Mouse (Mus musculus): Measurements from ENCODE around the gene Fbrsl1. TPM values are rescaled to one million over a fixed set of nuclear protein-coding genes. Genes with fewer than 3 reads are reported as not detected.
A peak's percentile ranks its signal among the peaks of the same experiment; 100 is the strongest.

Fbrsl1 gene
- polyA plus RNA-seq, 1 experiment from 2014 or later = 14.9 TPM

- no peak overlapping the region for H3K27ac ChIP-seq (ENCODE audit: low read depth, low read length)
- ATAC-seq (ENCODE audit: low FRiP score) (no peak), DNase-seq (ENCODE audit: low spot score, missing footprints) (no peak)
- H3K4me1 ChIP-seq (ENCODE audit: control insufficient read depth, insufficient read depth, low read length) = peaks cover 17% of the 10 kb centered on the region
- H3K36me3 ChIP-seq (ENCODE audit: control insufficient read depth, insufficient read depth, low read length) = no peaks in the 10 kb centered on the region
- no peak overlapping the region for H3K4me3 ChIP-seq (ENCODE audit: low read depth, low read length)
- H3K27me3 ChIP-seq (ENCODE audit: control insufficient read depth, insufficient read depth, low read length) = no peaks in the 10 kb centered on the region; the same call in 1 of the 2 replicates
- H3K9ac ChIP-seq (ENCODE audit: low read length) = no peak overlapping the region
- 91% methylated on average over 6 of the region's 6 CpGs for WGBS
- no peak overlapping the region for H3K4me2 ChIP-seq
- H3K9me3 ChIP-seq (ENCODE audit: control insufficient read depth, low read length) = no peaks in the 10 kb centered on the region
These were observed 26.9 kb downstream of the Fbrsl1 start for GRCm38 (mm10) chr5:110421393-110421792.

DNA sequence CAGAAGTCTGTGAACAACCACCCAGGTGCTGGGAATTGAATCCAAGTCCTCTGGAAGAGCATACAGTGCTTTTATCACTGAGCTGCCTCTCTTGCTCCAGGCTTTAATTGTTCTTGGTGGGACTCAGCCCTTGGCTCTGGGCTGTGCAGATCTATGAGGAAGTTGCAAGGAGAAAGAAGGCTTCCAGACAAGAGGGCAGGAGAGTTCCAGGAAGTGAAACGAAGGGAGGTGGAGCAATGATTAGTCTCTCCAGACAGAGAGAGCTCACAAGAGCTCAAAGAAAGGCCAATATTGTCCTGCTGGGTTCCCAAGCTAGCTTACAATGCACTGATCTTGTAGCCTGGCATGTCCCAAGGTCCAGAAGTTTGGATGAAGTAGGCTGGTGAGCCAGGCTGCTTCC lies 27.4 kb downstream of the Fbrsl1 start:
- Histone ChIP-seq H3K4me2 (no peak overlapping the region), H3K4me1 (ENCODE audit: control insufficient read depth, insufficient read depth, low read length) (peaks cover 21% of the 10 kb centered on the region), H3K4me3 (ENCODE audit: low read depth, low read length) (no peak overlapping the region), H3K27me3 (ENCODE audit: control insufficient read depth, insufficient read depth, low read length) (no peaks in the 10 kb centered on the region; the same call in 1 of the 2 replicates), H3K36me3 (ENCODE audit: control insufficient read depth, insufficient read depth, low read length) (no peaks in the 10 kb centered on the region), H3K9ac (ENCODE audit: low read length) (no peak overlapping the region), H3K9me3 (ENCODE audit: control insufficient read depth, low read length) (no peaks in the 10 kb centered on the region), H3K27ac (ENCODE audit: low read depth, low read length) (no peak overlapping the region)
- WGBS = 78% methylated on average over 1 of the region's 1 CpGs
- DNase-seq (ENCODE audit: low spot score, missing footprints) = peak; percentile 26
- ATAC-seq (ENCODE audit: low FRiP score) = no peak

DNA sequence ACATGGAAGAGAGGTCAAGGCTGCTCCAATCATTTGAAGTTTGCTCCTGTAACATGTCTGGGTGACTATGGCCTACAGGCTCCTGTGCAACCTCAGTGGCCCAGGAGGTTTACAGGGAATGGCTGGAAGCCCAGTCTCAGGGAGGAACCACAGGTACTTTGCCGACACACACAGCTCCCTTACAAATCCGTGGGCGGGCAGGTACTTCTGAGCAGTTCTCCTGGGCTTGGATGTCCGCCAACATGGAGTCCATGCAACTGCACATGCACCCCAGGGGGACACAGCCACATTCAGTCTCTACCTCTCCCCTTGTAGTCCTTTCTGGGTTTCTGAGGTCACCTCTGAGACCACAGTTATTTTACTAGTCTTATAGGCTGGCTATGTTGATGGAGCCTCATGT lies 28.1 kb downstream of the Fbrsl1 start:
- Histone ChIP-seq H3K36me3 (ENCODE audit: control insufficient read depth, insufficient read depth, low read length) (no peaks in the 10 kb centered on the region; the same call in 1 of the 2 replicates), H3K4me3 (ENCODE audit: low read depth, low read length) (no peak overlapping the region), H3K4me2 (no peak overlapping the region), H3K27ac (ENCODE audit: low read depth, low read length) (no peak overlapping the region), H3K9ac (ENCODE audit: low read length) (no peak overlapping the region), H3K4me1 (ENCODE audit: control insufficient read depth, insufficient read depth, low read length) (peaks cover 29% of the 10 kb centered on the region), H3K27me3 (ENCODE audit: control insufficient read depth, insufficient read depth, low read length) (no peaks in the 10 kb centered on the region; the same call in 1 of the 2 replicates), H3K9me3 (ENCODE audit: control insufficient read depth, low read length) (no peaks in the 10 kb centered on the region)
- DNase-seq (ENCODE audit: low spot score, missing footprints) (peak; percentile 21), ATAC-seq (ENCODE audit: low FRiP score) (no peak)
- WGBS = 95% methylated on average over 4 of the region's 4 CpGs

DNA sequence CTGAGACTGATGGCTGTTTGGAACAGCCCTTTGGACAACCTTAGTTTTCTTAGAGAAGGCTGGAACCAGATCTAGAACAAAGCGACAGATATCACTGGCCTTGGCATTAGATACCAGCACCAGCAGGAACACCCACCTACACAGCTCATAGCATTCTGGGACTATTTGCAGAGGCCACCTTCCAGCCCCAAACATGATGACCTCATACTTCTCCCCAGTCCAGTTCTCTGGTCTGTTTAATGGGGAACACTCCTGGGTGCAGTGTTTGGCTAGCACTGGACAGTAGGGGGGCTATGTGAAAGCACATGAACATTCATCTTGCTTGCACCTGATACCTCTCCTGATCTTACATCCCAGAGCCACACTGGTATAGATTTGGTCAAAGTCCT lies 29.8 kb downstream of the Fbrsl1 start:
- Histone ChIP-seq H3K4me2 (no peak overlapping the region), H3K36me3 (ENCODE audit: control insufficient read depth, insufficient read depth, low read length) (no peaks in the 10 kb centered on the region; the same call in 1 of the 2 replicates), H3K9me3 (ENCODE audit: control insufficient read depth, low read length) (no peaks in the 10 kb centered on the region), H3K4me1 (ENCODE audit: control insufficient read depth, insufficient read depth, low read length) (peaks cover 32% of the 10 kb centered on the region), H3K4me3 (ENCODE audit: low read depth, low read length) (no peak overlapping the region), H3K27ac (ENCODE audit: low read depth, low read length) (no peak overlapping the region), H3K27me3 (ENCODE audit: control insufficient read depth, insufficient read depth, low read length) (no peaks in the 10 kb centered on the region; the same call in 1 of the 2 replicates), H3K9ac (ENCODE audit: low read length) (no peak overlapping the region)
- WGBS = 96% methylated on average over 1 of the region's 1 CpGs
- ATAC-seq (ENCODE audit: low FRiP score) = no peak
- DNase-seq (ENCODE audit: low spot score, missing footprints) = peak; percentile 14

DNA sequence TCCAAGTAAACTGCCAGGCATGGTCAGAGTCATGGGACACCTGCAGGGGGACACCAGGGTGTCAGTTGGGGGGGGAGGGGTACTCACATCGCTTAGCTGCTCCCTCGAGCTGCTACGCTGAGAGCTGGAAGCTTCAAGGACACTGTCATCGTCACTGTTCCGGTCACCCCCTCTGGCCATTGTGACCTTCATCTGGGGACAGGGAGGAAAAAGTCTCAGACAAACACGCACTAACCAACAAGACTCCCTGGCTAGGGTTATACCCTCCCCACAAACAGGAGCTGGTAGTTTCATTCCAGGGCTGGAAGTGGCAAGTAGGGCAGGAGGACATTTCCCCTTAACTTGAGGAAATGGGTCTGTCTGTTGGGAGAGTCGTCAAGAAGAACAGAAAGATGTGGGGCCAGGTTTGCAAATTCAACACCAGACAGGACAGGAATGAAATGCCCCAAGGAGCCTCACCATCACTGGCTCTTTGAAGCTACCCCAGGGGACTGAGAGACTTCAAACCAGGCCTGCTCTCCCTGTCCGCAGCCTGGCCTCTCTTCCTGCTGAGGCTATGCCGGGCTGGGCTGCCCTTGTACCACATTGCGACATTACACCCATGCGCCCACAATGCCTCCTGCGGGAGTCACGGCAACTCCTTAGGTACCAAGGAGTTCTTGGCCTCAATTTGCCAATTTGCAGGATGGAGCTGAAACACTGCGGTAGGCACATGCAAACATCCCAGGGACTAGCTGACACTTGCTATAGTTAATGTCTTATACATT lies 30.4 kb downstream of the Fbrsl1 start:
- DNase-seq (ENCODE audit: low spot score, missing footprints) (peak; percentile 79), ATAC-seq (ENCODE audit: low FRiP score) (no peak)
- peaks cover 34% of the 10 kb centered on the region for H3K4me1 ChIP-seq (ENCODE audit: control insufficient read depth, insufficient read depth, low read length)

DNA sequence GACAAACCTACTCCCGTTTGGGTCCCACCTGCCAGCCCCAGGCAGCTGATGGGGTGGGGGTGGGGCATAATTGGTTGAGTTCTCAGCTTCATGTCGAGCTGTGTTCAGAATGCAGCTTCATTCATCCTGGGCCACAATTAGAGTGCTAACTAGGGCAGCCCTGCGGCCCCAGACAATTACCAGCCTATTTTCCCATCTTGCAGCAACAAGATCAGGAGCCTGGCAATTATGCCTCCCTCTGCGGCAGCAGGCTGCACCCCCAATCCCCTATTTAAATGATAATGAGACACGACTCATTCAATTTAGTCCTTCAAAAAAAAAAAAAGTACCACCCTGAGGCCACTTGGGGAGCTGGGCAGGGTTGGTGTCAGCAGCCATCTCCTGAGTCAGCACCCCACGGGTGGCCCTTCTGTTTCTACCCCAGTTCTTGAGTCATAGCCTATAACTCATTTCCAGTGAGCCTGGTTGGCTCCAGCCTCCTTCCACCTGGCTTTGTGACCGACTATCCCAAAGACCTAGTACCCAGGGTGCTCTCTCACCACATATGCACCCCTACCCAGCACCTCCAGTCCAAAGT lies 31.4 kb downstream of the Fbrsl1 start:
- H3K27me3 ChIP-seq (ENCODE audit: control insufficient read depth, insufficient read depth, low read length) = no peaks in the 10 kb centered on the region; the same call in 1 of the 2 replicates
- H3K4me3 ChIP-seq (ENCODE audit: low read depth, low read length) = no peak overlapping the region
- peaks cover 34% of the 10 kb centered on the region for H3K4me1 ChIP-seq (ENCODE audit: control insufficient read depth, insufficient read depth, low read length)
- H3K9ac ChIP-seq (ENCODE audit: low read length) = 0 out of 2 replicates have a peak overlapping the region, but pooled peaks have one; percentile 0
- no peaks in the 10 kb centered on the region for H3K9me3 ChIP-seq (ENCODE audit: control insufficient read depth, low read length)
- DNase-seq (ENCODE audit: low spot score, missing footprints) (no peak), ATAC-seq (ENCODE audit: low FRiP score) (peak; percentile 84)
- H3K36me3 ChIP-seq (ENCODE audit: control insufficient read depth, insufficient read depth, low read length) = no peaks in the 10 kb centered on the region; the same call in 1 of the 2 replicates
- 5% methylated on average over 7 of the region's 7 CpGs for WGBS
- H3K4me2 ChIP-seq = peak overlapping the region; percentile 0; the same call in 1 of the 2 replicates
- H3K27ac ChIP-seq (ENCODE audit: low read depth, low read length) = peak overlapping the region; percentile 80

More for the DNA sequence above, 30.4 kb downstream of the Fbrsl1 start:
- no peaks in the 10 kb centered on the region; the same call in 1 of the 2 replicates for H3K27me3 ChIP-seq (ENCODE audit: control insufficient read depth, insufficient read depth, low read length)
- 51% methylated on average over 14 of the region's 14 CpGs for WGBS
- no peak overlapping the region for H3K4me2 ChIP-seq
- no peaks in the 10 kb centered on the region; the same call in 1 of the 2 replicates for H3K36me3 ChIP-seq (ENCODE audit: control insufficient read depth, insufficient read depth, low read length)
- H3K4me3 ChIP-seq (ENCODE audit: low read depth, low read length) = no peak overlapping the region
- no peak overlapping the region for H3K9ac ChIP-seq (ENCODE audit: low read length)
- no peaks in the 10 kb centered on the region for H3K9me3 ChIP-seq (ENCODE audit: control insufficient read depth, low read length)
- 0 out of 2 replicates have a peak overlapping the region, but pooled peaks have one; percentile 80 for H3K27ac ChIP-seq (ENCODE audit: low read depth, low read length)

DNA sequence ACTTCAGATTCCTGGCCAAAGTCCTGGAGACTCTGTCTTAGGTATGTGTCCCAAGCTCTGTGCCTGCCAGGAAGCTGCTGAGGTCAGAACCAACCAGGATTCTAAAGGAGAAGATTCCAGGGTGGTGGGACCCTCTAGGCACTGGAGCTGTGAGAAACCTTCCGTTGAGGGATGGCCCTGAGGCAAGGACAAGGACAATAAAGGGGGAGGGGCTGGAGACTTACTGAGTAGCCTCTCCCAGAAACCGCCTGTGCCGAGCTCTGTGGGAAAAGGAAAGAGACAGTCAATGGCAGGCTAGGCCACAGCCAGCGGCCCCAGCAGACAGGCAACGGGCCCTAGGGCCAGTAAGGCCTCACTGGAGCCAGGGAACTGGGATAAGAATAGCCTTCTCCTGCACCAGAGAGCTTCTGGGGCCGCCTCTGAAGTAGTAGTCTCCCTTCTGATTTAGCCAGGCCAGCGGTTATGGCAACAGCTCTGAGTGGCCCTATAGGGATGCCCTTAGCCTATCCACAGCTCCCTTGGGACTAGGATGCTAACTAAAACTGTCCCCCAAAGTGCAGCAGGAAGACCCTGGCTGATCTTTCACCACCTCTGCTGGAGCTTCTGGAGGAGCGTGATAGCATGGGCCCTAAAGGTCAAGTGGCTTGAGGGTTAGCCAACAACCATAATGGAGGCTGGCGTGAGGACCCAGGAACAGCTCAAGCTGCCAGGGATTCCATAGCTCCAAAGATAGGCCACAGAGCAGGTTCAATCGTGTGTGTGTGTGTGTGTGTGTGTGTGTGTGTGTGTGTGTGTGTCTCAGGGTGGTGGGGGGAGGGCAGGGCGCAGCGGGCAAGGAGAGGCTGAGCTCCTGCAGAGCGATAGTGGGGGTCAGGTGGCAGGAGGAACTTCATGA lies 32.2 kb downstream of the Fbrsl1 start:
- Histone ChIP-seq H3K27me3 (ENCODE audit: control insufficient read depth, insufficient read depth, low read length) (no peaks in the 10 kb centered on the region; the same call in 1 of the 2 replicates), H3K4me1 (ENCODE audit: control insufficient read depth, insufficient read depth, low read length) (peaks cover 34% of the 10 kb centered on the region), H3K4me3 (ENCODE audit: low read depth, low read length) (no peak overlapping the region), H3K27ac (ENCODE audit: low read depth, low read length) (peak overlapping the region; percentile 80), H3K36me3 (ENCODE audit: control insufficient read depth, insufficient read depth, low read length) (no peaks in the 10 kb centered on the region; the same call in 1 of the 2 replicates), H3K9me3 (ENCODE audit: control insufficient read depth, low read length) (no peaks in the 10 kb centered on the region), H3K9ac (ENCODE audit: low read length) (peak overlapping the region; percentile 20; the same call in 1 of the 2 replicates), H3K4me2 (peak overlapping the region; percentile 0)
- peak; percentile 18 for ATAC-seq (ENCODE audit: low FRiP score)
- DNase-seq (ENCODE audit: low spot score, missing footprints) = peak; percentile 78
- 38% methylated on average over 13 of the region's 13 CpGs for WGBS

GRCm38 (mm10) chr5:110415022-110415421 lies 33.3 kb downstream of the Fbrsl1 start:
- Histone ChIP-seq H3K4me3 (ENCODE audit: low read depth, low read length) (no peak overlapping the region), H3K36me3 (ENCODE audit: control insufficient read depth, insufficient read depth, low read length) (no peaks in the 10 kb centered on the region; the same call in 1 of the 2 replicates), H3K27me3 (ENCODE audit: control insufficient read depth, insufficient read depth, low read length) (no peaks in the 10 kb centered on the region; the same call in 1 of the 2 replicates), H3K9me3 (ENCODE audit: control insufficient read depth, low read length) (no peaks in the 10 kb centered on the region), H3K9ac (ENCODE audit: low read length) (no peak overlapping the region), H3K4me2 (no peak overlapping the region), H3K27ac (ENCODE audit: low read depth, low read length) (no peak overlapping the region), H3K4me1 (ENCODE audit: control insufficient read depth, insufficient read depth, low read length) (peaks cover 34% of the 10 kb centered on the region)
- ATAC-seq (ENCODE audit: low FRiP score) = no peak
- DNase-seq (ENCODE audit: low spot score, missing footprints) = peak; percentile 82
- 90% methylated on average over 5 of the region's 5 CpGs for WGBS

Measured in midbrain, embryonic 11.5 days (tissue).